In the genomic region with DNA sequence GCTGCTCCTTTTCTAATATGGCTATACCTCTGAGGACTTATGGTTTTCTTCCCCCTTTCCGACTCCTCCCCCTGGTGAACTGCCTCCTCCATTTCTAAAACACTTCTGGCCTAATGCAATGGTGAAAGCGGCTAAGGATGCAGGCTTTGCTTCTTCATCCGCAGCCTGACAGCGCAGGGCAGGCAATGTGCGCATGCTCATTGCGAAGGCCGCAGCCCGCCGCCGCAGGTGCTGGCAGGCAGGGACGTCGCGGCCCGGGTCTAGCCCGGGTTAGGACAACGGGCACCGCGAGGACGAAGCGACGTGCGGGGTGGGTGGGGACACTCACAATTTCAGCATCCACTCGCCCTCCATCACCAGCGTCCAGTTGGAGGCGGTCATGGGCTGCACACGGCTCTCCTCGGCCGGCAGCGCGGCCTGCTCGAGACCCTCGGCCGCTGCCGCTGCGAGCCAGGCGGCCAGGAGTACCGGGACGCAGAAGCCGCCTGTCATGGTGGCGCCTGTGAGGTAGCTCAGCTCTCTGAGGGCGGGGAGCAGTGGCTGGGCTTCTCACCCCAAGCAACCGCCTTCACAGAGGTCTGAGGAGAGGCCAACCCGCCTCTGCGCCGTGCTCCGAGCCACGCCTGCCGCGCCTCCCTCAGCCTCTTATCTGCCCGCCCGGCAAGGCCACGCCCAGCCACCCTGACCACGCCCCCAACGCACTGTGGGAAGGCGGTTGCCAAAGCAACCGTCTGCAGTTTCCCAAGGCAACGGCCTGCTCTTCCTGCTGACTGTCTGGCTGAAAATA, we compare ENCODE assay signal across 8 mouse cellular contexts. TPM values are rescaled to one million over a fixed set of nuclear protein-coding genes. Genes with fewer than 3 reads are reported as not detected.
DNase-seq lines count a peak whose midpoint lies in the region; ATAC-seq lines count a peak whose summit lies in the region.

Gene Tmx4 (minus strand): TSS at position 632 of the 787 bp plus-strand sequence.

- WGBS in hindbrain, embryonic 16.5 days: 0% methylated on average over 42 of the region's 57 CpGs
- under 1% methylated on average over 57 of the region's 57 CpGs for WGBS in macrophage (ENCODE audit: missing documents)

- ATAC-seq in hindbrain, embryonic 16.5 days: peak; percentile 98

- H3K36me3 ChIP-seq in hindbrain, embryonic 16.5 days (ENCODE audit: control insufficient read depth, insufficient read depth, low read length): no peaks in the 10 kb centered on the region
- no peaks in the 10 kb centered on the region for H3K36me3 ChIP-seq in macrophage (ENCODE audit: inconsistent target)

- H3K27me3 ChIP-seq in hindbrain, embryonic 16.5 days (replicated peaks; ENCODE audit: control insufficient read depth, insufficient read depth, low read length): no peaks in the 10 kb centered on the region

- peak within 1 kb of the TSS; percentile 97 for H3K9ac ChIP-seq in hindbrain, embryonic 16.5 days (ENCODE audit: low read depth, low read length)

- H3K79me2 ChIP-seq in macrophage (ENCODE audit: inconsistent target): peaks cover 46% of the 10 kb centered on the region

- peaks cover 24% of the 10 kb centered on the region for H3K4me1 ChIP-seq in hindbrain, embryonic 16.5 days (ENCODE audit: control insufficient read depth, insufficient read depth, low read depth, low read length)

- H3K4me2 ChIP-seq in hindbrain, embryonic 16.5 days (ENCODE audit: low read length): peak within 1 kb of the TSS; percentile 68

- peak; percentile 96 for DNase-seq in T-cell, adult 2 months (ENCODE audit: low spot score)
- DNase-seq in cerebellum, postnatal 36 days: peak; percentile 99
- peak; percentile 97 to 98 for DNase-seq in frontal cortex, postnatal 36 days (ENCODE audit: low spot score in 2 of 2)
- peak; percentile 97 to 98 for DNase-seq in left cerebral cortex, adult 18-20 months (ENCODE audit: low spot score in 2 of 2)
- DNase-seq in right cerebral cortex, adult 18-20 months: peak; percentile 99
- DNase-seq in urinary bladder, postnatal 10 days (ENCODE audit: low spot score): peak; percentile 96

- peak within 1 kb of the TSS; percentile 100 for H3K27ac ChIP-seq in hindbrain, embryonic 16.5 days (ENCODE audit: low read depth, low read length)
- H3K27ac ChIP-seq in macrophage: peak within 1 kb of the TSS; percentile 14

- no peaks in the 10 kb centered on the region for H3K9me3 ChIP-seq in hindbrain, embryonic 16.5 days (ENCODE audit: control insufficient read depth, low read length)

- H3K4me3 ChIP-seq in hindbrain, embryonic 16.5 days (ENCODE audit: low read length): peak within 1 kb of the TSS; percentile 87
- peak within 1 kb of the TSS; percentile 51 for H3K4me3 ChIP-seq in macrophage (ENCODE audit: inconsistent target)

RNA-seq across cellular contexts. Expression of gene Tmx4, which starts in this region (rescaled TPM):
- 98.9 and 117 TPM in 2 replicates for polyA plus RNA-seq in hindbrain, embryonic 16.5 days (2015; fragmentation: Nextera tagmentation; extraction: Ambion mirVana)
- 100 to 1,000 TPM; 189 to 191 TPM for total RNA-seq in left cerebral cortex, adult 18-20 months (2021)
- total RNA-seq in macrophage (2018; cell fraction: chromatin; rRNA removed): 10 to 100 TPM in 19 of 26 experiments, 1 to 10 TPM in 7; 5.9 to 38.9 (median 17.8) TPM
- 10 to 100 TPM; 12.3 to 28.1 (median 18.4) TPM for total RNA-seq in macrophage (2018; cell fraction: cytosol; rRNA removed)
- total RNA-seq in macrophage (2018; cell fraction: nucleus; rRNA removed): 10 to 100 TPM; 12.0 to 63.7 (median 25.1) TPM
- 13.0 to 27.9 TPM (median 14.0 TPM) in 3 replicates for polyA plus RNA-seq in macrophage (2018)

Comparison
In these comparisons a context has a peak if more than half of its experiments do, and no peak if none do; other contexts are left out.
1. Peak in every context shown above with its lines: DNase-seq, ATAC-seq, H3K4me3 ChIP-seq and H3K27ac ChIP-seq.